Mouse (Mus musculus) intestine, embryonic 16.5 days (tissue): Measurements from ENCODE around the gene Eif1. TPM values are rescaled to one million over a fixed set of nuclear protein-coding genes. Genes with fewer than 3 reads are reported as not detected.

Source experiments
- polyA plus RNA-seq: library from polyadenylated mRNA; unstranded; fragments of >200 nt; fragmentation: Nextera tagmentation; extraction: Ambion mirVana; gene quantifications from 2 replicates; pipeline ENCODE4 v1.2.1, GENCODE M21; 2015

Gene Eif1
- polyA plus RNA-seq, 1 experiment from 2014 or later, result 1,878 TPM

Other genes with a start within 250 kb of the Eif1 start
- not detected in 2 replicates for gene Krt32, start 231.7 kb upstream of the Eif1 start, polyA plus RNA-seq
- 0.07 and 0.12 TPM in 2 replicates for gene Krt35, start 223.6 kb upstream of the Eif1 start, polyA plus RNA-seq
- 0.10 TPM in 1 of 2 replicates, not detected in the other for gene Krt36, start 214.3 kb upstream of the Eif1 start, polyA plus RNA-seq
- gene Krt13, start 198.3 kb upstream of the Eif1 start, polyA plus RNA-seq, result 0.29 TPM in 1 of 2 replicates, not detected in the other
- gene Krt15, start 184.0 kb upstream of the Eif1 start, polyA plus RNA-seq, result 2.2 and 4.5 TPM in 2 replicates
- 884 and 955 TPM in 2 replicates for gene Krt19, start 171.2 kb upstream of the Eif1 start, polyA plus RNA-seq
- not detected in 2 replicates for gene Krt9, start 126.6 kb upstream of the Eif1 start, polyA plus RNA-seq
- 7.3 and 7.9 TPM in 2 replicates for gene Krt14, start 112.3 kb upstream of the Eif1 start, polyA plus RNA-seq
- gene Krt16, start 71.0 kb upstream of the Eif1 start, polyA plus RNA-seq, result not detected in 2 replicates
- gene Krt17, start 58.9 kb upstream of the Eif1 start, polyA plus RNA-seq, result 11.5 and 11.8 TPM in 2 replicates
- not detected in 2 replicates for gene Krt42, start 50.0 kb upstream of the Eif1 start, polyA plus RNA-seq
- 0.77 and 0.80 TPM in 2 replicates for gene Gast, start 14.5 kb downstream of the Eif1 start, polyA plus RNA-seq
- 12.6 and 13.5 TPM in 2 replicates for gene Hap1, start 36.2 kb downstream of the Eif1 start, polyA plus RNA-seq
- 165 and 179 TPM in 2 replicates for gene Jup, start 77.9 kb downstream of the Eif1 start, polyA plus RNA-seq
- gene P3h4, start 95.0 kb downstream of the Eif1 start, polyA plus RNA-seq, result 36.9 and 38.5 TPM in 2 replicates
- gene Fkbp10, start 95.8 kb downstream of the Eif1 start, polyA plus RNA-seq, result 72.7 and 78.1 TPM in 2 replicates
- 82.5 and 85.8 TPM in 2 replicates for gene Nt5c3b, start 121.9 kb downstream of the Eif1 start, polyA plus RNA-seq
- gene Klhl10, start 122.0 kb downstream of the Eif1 start, polyA plus RNA-seq, result 0.37 and 0.39 TPM in 2 replicates
- 4.0 TPM in 2 replicates for gene Klhl11, start 152.9 kb downstream of the Eif1 start, polyA plus RNA-seq
- 131 and 132 TPM in 2 replicates for gene Acly, start 208.1 kb downstream of the Eif1 start, polyA plus RNA-seq
- gene Ttc25, start 225.7 kb downstream of the Eif1 start, polyA plus RNA-seq, result 0.24 and 0.45 TPM in 2 replicates